Mouse (Mus musculus): ENCODE results near the gene Hnrnpd.

DNA sequence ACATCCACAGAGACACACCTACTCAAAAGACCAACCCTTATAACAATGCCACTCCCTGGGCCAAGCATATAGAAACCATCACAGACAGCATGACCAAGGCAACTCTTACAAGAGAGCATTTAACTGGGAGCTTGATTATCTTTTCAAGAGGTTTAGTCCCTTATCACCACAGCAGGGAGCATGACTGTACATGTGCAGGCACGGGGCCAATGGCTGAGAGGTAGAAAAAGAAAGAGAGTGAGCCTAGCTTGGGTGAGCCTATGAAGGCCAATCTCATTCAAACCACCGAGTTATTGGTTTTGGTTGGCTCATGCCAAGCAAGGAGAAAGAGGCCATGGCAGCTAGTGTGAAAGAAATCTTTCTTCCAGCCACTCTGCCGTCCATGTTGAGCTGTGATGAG, 26.7 kb upstream of the Hnrnpd start:
- TF ChIP-seq POLR2A (IDR thresholded peaks at IDR 0.05; ENCODE audit: low read depth, low read length) (no peak), CTCF (conservative IDR thresholded peaks at IDR 0.05; ENCODE audit: insufficient read depth, insufficient read length, low read depth, low read length) (no peak)

Data from kidney, adult 2 months (tissue).